Mouse (Mus musculus) bone marrow, adult 2 months (tissue): ENCODE results near the gene Hsf5. TPM values are rescaled to one million over a fixed set of nuclear protein-coding genes. Genes with fewer than 3 reads are reported as not detected.

ENCODE experiments used
- H3K27ac ChIP-seq: fragments of 200-500 bp; 2 replicates; pipeline ENCODE4 v1.5.1; 2012; ENCODE audit warnings: low read depth, mild to moderate bottlenecking, control low read depth, inconsistent platforms, low read length; ENCODE audit not compliant: control insufficient read depth, poor library complexity, insufficient read depth
- H3K4me1 ChIP-seq: fragments of 200-500 bp; 2 replicates; pipeline ENCODE4 v1.6.1; 2011; ENCODE audit warnings: low read length; ENCODE audit not compliant: control insufficient read depth, insufficient read depth
- H3K4me3 ChIP-seq: fragments of 200-500 bp; replicated peaks from 2 replicates; pipeline ENCODE3; 2011; ENCODE audit warnings: mild to moderate bottlenecking, low read depth, low read length, control low read depth; ENCODE audit not compliant: control insufficient read depth
- CTCF ChIP-seq: fragments of 200-500 bp; IDR thresholded peaks from 2 replicates; pipeline ENCODE4 v1.5.1; 2011; ENCODE audit warnings: low read length, control low read depth; ENCODE audit not compliant: control insufficient read depth, insufficient read depth
- POLR2A ChIP-seq: fragments of 200-500 bp; IDR thresholded peaks from 2 replicates; pipeline ENCODE4 v1.6.1; 2011; ENCODE audit warnings: low read depth, mild to moderate bottlenecking, control low read depth, low read length, borderline replicate concordance; ENCODE audit not compliant: control insufficient read depth
- WGBS: fragments of 180-500 bp; shearing (Covaris S2); methylation state at CpG from one replicate; pipeline ENCODE4 v1.1.7; 2018; 5-methylcytosine and 5-hydroxymethylcytosine counted together
- polyA plus RNA-seq: library from polyadenylated mRNA; stranded (reverse); fragments of >200 nt; gene quantifications from 2 replicates; pipeline ENCODE4 v1.2.4, GENCODE M21; 2011; ENCODE audit warnings: low replicate concordance; ENCODE audit not compliant: missing spikeins, insufficient read depth, insufficient read length

Gene Hsf5
- polyA plus RNA-seq, 1 experiment, result not detected

DNA sequence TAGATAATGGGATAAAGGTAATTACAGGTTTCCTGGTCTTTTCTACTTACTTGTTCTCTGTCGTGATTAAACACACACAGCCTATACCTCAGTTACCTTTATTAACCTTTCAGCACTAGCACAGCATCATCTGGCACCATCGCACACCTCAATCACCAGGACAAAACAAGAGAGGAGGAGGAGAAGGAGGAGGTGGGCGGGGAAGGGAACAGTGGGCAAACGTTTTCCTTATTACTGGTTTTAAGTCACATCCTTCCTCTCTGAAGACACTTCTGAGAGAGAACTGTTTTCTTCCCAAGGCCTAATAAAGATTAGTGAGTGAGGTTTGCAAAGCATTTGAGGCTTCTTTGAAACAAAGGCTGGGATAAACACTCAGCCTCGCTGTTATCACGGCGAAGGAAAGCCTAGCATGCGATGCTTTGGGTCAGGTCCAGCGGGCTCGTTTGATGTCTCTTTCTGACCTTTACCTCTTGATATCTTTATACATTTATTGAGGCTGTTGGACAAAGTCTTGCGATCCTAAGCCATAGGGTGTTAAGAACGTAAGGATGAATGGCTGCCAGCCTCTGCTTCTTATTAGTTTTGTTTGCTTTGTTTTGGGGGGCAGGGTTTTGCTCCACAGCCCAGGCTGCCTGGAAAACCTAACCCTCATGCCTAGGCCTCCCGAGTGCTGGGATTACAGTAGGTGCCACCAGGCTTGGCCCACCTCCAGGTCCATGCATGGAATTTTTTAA is 66.0 kb downstream of the Hsf5 start:
- Histone ChIP-seq H3K4me1 (peaks cover 5% of the 10 kb centered on the region; the same call in 1 of the 2 replicates), H3K27ac (no peak overlapping the region), H3K4me3 (no peak overlapping the region)
- TF ChIP-seq CTCF (no peak), POLR2A (no peak)
- 58% methylated on average over 13 of the region's 13 CpGs for WGBS

DNA sequence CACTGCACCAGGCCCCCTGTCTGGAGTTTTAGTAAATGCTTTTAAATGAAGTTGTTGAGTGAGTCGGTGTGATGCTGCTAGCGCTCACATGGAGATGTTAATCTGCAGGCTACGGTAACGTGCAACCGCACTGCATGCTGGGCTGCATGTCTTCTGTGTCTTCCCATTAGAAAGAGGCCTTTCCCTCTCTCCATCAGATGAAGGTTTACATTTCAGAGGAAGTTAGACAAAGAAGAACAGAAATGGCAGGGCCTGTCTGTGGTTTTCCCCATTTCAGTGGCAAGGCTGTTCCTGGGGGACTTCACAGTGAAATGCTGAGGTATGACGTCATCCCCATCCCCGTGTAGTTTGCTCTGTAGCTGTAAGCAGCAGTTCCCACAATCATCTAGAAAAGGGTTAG is 69.4 kb downstream of the Hsf5 start:
- WGBS, result 51% methylated on average over 7 of the region's 7 CpGs
- H3K4me3 ChIP-seq, result no peak overlapping the region
- no peak for TF ChIP-seq CTCF
- TF ChIP-seq POLR2A, result no peak
- peaks cover 10% of the 10 kb centered on the region for H3K4me1 ChIP-seq
- H3K27ac ChIP-seq, result no peak overlapping the region

- no peak overlapping the region for H3K4me3 ChIP-seq
- no peak overlapping the region for H3K27ac ChIP-seq
- TF ChIP-seq POLR2A (no peak), CTCF (no peak)
- 65% methylated on average over 15 of the region's 15 CpGs for WGBS
- H3K4me1 ChIP-seq, result peaks cover 10% of the 10 kb centered on the region
These were observed 70.6 kb downstream of the Hsf5 start for GRCm38 (mm10) chr11:87687246-87688225.

DNA sequence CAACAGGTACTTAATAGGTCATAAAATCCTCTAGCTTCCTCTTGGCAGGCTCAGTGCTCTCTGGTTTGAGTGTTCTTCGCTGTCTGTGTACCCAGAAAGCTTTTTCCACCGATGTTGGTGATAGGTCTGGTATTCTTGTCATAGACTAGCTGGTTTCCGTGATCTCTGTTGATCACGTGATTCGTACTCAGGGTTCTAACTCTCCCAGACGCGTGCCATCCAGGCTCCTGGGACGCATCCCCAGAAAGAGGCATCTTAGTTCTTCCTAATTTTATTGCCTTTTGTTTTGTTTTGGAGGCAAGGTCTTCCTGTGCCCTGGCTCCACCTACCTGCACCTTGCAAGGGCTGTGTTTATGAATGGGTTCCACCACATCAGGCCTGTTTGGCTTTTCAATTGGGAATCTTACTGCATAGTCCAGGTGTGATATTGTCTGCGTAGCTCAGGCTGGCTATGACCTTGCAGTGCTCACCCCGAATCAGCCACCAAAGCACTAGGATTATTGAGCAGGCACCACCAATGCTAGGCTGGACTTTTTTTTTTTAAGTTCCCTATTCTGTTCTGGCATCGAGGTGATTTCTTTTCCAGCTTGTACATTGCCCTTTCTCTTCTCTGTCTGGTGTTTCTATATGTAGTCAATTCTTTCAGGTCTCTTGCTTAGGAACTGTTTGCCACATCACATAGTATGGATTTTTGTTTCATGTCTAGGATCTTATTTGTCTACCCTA is 71.7 kb downstream of the Hsf5 start:
- no peak for TF ChIP-seq CTCF
- Histone ChIP-seq H3K4me3 (no peak overlapping the region), H3K4me1 (peaks cover 8% of the 10 kb centered on the region), H3K27ac (no peak overlapping the region)
- 73% methylated on average over 11 of the region's 11 CpGs for WGBS

- TF ChIP-seq CTCF (no peak), POLR2A (no peak)
- peaks cover 8% of the 10 kb centered on the region for H3K4me1 ChIP-seq
- WGBS, result 30% methylated on average over 7 of the region's 7 CpGs
- no peak overlapping the region; the same call in 1 of the 2 replicates for H3K27ac ChIP-seq
- no peak overlapping the region for H3K4me3 ChIP-seq
These were observed 72.4 kb downstream of the Hsf5 start for GRCm38 (mm10) chr11:87689402-87689808.

- no peak for TF ChIP-seq POLR2A
- no peak for TF ChIP-seq CTCF
- WGBS, result 43% methylated on average over 16 of the region's 16 CpGs
- peaks cover 8% of the 10 kb centered on the region for H3K4me1 ChIP-seq
- H3K4me3 ChIP-seq, result peak overlapping the region; percentile 59
- H3K27ac ChIP-seq, result peak overlapping the region; percentile 45
These were observed 73.2 kb downstream of the Hsf5 start for GRCm38 (mm10) chr11:87690054-87690740.

- TF ChIP-seq POLR2A, result no peak
- no peak for TF ChIP-seq CTCF
- Histone ChIP-seq H3K27ac (no peak overlapping the region), H3K4me3 (no peak overlapping the region), H3K4me1 (no peaks in the 10 kb centered on the region; the same call in 1 of the 2 replicates)
- WGBS, result 71% methylated on average over 14 of the region's 14 CpGs
These were observed 80.2 kb downstream of the Hsf5 start for GRCm38 (mm10) chr11:87697131-87697682.

DNA sequence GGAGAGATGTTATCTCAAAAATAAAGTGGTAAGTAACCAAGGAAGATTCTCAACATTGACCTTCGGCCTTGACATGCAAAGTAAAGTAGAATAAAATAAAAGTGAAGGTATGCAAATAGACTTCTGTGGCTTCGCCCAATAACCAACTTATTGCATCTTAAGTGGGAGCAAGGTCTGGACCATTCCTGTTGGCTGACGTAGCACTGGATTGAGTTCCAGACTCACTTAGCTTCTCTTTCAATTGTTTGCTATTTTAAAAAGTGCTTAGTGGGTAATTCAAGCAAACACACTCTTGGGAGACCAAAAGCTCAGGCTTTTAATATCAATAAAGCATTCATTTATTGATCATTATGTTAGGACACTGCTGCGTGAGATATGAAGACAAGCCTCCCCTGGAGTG is 81.2 kb downstream of the Hsf5 start:
- Histone ChIP-seq H3K4me1 (no peaks in the 10 kb centered on the region; the same call in 1 of the 2 replicates), H3K4me3 (no peak overlapping the region), H3K27ac (no peak overlapping the region)
- no peak for TF ChIP-seq CTCF
- TF ChIP-seq POLR2A, result no peak
- 86% methylated on average over 4 of the region's 4 CpGs for WGBS
